Mouse (Mus musculus) gastrocnemius, adult 8-10 months (tissue): ENCODE measurements at regions not wholly inside any gene's neighbourhood (a gene's known extent, or its start where the extent isn't known, plus 50 kb on each side); places are given as distances from the start of the nearest gene placed in this dataset.

Experiments used
- DNase-seq, 2 experiments: peaks; one replicate each; pipeline ENCODE4 v3.0.0; 2022; ENCODE audit warnings: low spot score in 2 of 2

GRCm38 (mm10) chr3:35360515-35360914 lies 393.4 kb upstream of the Atp11b start:
- DNase-seq = no peak

- no peak for DNase-seq
Observed at GRCm38 (mm10) chr3:35361086-35361485, 392.8 kb upstream of the Atp11b start.

GRCm38 (mm10) chr3:35365431-35365830 lies 388.5 kb upstream of the Atp11b start:
- DNase-seq = no peak

DNA sequence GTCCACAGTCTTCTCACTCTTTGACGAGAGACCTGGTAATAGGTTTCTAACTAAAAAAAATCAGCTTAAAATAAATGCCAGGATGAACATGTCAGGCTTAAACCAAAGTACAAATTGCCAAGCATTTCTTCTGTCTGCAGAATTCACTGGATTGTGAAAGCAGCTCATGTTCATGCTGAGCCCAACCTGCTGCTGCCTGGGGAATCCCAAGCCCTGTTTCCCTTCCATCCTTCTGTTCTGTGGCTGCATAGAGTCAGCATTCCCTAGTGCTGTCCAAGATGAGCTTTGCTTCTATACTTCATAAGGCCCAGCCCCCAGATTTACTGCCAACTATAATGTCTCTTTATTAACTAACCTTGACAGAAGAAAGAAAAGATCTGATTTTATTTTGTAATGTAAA lies 381.6 kb upstream of the Atp11b start:
- DNase-seq = no peak

GRCm38 (mm10) chr3:35387386-35387785 lies 366.5 kb upstream of the Atp11b start:
- no peak for DNase-seq

DNA sequence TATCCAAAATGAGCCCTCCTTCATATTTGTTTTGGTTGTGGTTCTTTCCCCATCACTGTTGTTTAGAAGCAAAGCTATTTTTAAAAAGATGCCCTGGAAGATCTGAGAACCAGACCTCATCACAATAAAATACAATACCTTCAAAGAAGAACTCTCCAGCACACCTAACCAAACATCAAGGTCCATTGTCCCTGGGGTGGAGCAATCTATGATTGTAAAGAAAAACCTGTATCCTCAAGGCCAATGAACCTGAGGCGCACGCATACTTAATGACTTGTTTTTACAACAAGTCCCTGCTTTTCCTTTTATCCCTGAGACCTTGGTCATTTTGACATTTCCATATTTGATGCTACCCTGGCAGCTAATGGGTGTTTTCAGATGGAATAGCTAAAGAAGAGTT lies 361.2 kb upstream of the Atp11b start:
- no peak for DNase-seq

DNA sequence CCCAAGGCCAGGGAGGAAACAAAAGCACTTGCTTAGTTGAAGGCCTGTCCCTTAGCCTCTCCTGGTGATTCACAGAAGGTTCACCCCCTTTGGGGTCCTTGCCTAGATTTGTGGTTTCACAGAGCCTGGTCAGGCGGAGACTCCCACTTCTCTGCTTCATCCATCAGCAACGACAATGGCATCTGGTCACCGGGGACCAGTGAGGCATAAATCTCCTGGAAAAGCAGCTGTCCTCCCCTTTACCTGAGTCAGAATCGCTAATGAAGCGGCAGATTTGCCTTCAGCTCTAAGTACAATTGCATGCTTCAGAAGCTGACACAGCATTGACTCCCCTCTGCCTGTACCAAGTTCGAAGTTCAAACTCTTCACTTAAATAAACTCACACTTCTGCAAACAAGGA lies 353.7 kb upstream of the Atp11b start:
- DNase-seq = no peak

DNA sequence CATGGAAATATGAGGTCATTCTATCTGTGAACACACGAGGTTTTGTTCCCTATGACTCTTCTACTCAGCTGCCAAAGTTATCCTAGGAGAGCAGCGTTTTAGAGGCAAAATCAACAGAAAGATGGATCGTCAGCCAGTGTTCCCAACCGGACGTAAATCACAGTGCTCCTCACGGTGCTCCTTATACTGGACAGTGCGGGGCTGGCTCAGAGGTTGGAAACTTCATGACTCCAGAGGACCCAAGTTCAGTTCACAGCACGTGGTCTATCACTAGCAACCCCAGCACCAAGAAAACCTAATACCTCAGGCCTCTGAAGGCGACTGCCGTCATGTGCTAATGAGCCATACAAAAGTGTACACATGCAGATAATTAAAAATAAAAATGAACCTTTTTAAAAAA lies 351.2 kb upstream of the Atp11b start:
- no peak for DNase-seq

- DNase-seq = no peak
Observed at GRCm38 (mm10) chr3:35403952-35404351, 350.0 kb upstream of the Atp11b start.

DNA sequence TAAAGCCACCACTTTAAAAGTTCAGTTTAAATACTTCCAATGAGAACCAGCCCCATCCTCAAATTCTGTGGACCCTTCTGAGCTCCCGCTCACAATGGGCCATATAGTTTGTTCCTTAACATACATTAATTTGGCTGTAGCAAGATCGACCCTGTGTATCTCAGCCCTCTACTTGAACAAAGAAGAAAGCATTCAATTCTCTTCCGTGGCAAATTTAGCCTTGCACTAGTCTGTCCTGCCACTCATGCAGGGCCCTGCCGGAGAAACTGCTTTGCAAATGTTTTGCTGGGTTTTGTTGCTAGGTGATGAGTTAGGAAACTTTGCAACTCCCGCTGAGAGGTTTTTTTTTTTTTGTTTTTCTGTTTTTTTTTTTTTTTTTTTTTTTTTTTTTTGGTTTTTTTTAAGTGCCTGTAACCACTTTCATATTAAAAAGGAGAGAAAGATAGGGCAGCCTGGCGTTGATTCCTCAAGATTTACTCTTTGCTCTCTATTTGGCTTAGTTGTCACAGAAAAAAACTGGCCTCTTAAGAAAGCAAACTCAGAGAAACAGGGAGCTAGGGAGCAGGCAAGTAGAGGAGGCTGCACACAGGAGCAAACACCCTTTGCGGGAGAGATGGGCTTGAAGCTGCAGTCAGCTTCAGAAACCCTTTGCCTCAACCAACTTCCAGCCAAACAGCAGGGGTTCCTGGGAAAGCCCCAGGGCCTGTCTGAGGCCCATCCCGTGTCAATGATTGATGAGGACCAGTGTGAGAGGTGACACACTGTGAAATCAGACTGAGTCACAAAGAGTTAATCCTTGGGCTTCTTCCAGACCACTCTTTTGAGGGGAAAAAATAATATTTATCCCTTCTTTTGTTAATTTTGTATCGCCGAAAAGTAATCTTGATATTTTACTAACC lies 349.2 kb upstream of the Atp11b start:
- no peak for DNase-seq

DNA sequence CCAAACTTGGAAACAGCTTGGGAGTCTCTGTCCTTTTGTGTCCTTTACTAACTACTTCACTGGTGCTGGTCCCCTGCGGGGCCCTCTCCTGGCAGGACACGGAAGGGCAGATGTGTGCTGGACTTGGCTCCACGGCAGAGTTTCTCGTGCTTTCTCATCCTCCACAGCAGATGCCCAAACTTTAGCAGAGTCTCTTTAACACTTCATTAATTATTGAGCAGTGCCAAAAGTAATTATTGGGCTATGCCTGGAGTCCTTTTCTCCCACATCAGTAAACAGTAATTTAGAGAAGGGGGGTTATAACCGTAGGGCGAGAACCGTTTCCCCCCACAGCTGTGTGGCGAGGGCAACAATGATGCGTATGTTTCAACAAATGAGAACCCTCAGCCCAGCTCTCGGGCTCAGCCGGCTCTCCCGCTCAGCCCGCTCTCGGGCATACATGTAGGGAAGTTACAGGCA lies 348.3 kb upstream of the Atp11b start:
- DNase-seq = peak; percentile 10 to 13

GRCm38 (mm10) chr3:35437687-35438086 lies 316.2 kb upstream of the Atp11b start:
- DNase-seq = no peak

- no peak for DNase-seq
Observed at GRCm38 (mm10) chr3:35462858-35463257, 291.0 kb upstream of the Atp11b start.

DNA sequence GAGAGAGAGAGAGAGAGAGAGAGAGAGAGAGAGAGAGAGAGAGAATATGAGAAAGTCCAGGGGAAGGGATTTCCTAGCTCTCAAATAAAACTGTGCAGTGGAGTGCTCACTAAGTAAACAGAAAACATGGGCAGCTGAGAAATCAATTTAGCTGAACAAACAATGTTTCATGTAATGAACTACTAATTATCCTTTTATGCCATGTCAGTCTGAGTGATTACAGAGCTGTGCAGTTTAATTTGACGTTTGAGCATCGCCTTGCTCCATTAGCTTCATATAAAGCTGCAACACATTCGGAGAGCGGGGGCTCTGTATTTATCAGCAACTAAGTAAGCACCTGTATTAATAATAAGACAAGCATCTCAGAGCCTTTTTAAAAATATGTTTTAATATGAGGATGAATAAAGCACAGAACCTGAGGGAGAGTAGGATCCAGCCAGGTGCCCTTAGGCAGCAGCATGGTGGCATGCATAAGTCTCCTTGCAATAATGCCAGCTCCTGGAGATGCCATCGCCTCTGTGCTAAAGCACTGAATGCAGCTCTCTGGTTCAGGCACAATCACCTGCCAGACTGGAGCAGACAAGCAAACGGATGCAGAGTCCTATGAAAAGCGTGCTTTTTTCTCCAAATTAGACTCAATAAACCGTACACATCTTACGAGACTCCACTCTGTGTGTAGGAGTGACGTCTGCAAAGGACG lies 289.5 kb upstream of the Atp11b start:
- no peak for DNase-seq

DNA sequence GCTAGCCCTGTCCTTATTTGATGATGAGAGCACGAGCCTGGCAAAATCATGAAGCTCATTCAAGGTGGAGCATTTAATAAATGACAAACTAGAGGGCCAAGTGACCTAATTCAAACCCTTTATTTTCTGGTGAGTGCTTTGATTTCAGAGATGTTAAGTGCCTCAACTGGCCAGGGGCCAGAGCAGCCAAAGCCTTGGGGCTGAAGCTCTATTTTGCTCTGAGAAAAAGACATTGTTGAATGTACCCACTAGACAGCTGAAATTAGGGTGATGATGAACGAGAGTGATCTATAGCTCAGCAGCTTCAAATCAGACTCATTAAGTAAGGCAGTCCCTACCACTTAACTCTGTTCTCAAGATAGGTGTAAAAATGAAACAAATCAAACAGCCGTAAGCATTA lies 287.9 kb upstream of the Atp11b start:
- DNase-seq = no peak

- no peak for DNase-seq
Observed at GRCm38 (mm10) chr3:35473351-35473750, 280.6 kb upstream of the Atp11b start.

GRCm38 (mm10) chr3:35474361-35474760 lies 279.5 kb upstream of the Atp11b start:
- DNase-seq = no peak

DNA sequence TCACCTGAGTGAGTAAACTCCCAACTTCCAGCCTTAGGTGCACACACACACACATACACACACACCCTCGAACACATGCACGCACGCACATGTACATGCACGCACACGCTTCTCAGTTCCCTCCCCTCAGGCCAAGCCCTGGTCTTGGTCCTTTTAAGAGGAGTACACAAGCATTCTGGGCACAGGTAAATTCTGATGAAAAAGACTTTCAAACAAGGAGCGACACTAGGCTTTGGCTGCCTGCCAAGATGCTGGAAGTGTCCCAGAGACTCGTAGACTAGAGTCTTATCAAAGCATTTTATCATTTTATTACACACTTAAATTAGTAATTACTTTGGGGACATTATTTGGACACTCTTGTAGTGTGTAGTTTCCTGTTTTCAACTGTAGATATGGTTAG lies 278.6 kb upstream of the Atp11b start:
- no peak for DNase-seq

- DNase-seq = no peak
Observed at GRCm38 (mm10) chr3:35480714-35481695, 272.9 kb upstream of the Atp11b start.

- no peak for DNase-seq
Observed at GRCm38 (mm10) chr3:35481841-35482240, 272.1 kb upstream of the Atp11b start.

GRCm38 (mm10) chr3:35482296-35482695 lies 271.6 kb upstream of the Atp11b start:
- DNase-seq = no peak

GRCm38 (mm10) chr3:35482759-35483158 lies 271.1 kb upstream of the Atp11b start:
- no peak for DNase-seq
